Comparison of ENCODE assay signal across 10 mouse cellular contexts in genomic region chr17:13744824-13745223, GRCm38 (mm10). TPM values are rescaled to one million over a fixed set of nuclear protein-coding genes. Genes with fewer than 3 reads are reported as not detected.
A peak's percentile ranks its signal among the peaks of the same experiment; 100 is the strongest.
DNase-seq lines count a peak whose midpoint lies in the region; ATAC-seq and TF ChIP-seq lines count a peak whose summit lies in the region.
"Had no signal": no experiment of that assay in that cellular context is flagged by ENCODE, and none has a peak within 500 bp of the region (broad histone marks: within the 10 kb centered on the region; RNA-seq: fewer than 3 reads in every experiment).

No protein-coding gene starts in this region.

- 0 out of 2 replicates have a peak, but pooled peaks have one; percentile 6 for ATAC-seq in hindbrain, embryonic 11.5 days (ENCODE audit: low FRiP score)
- no peak for ATAC-seq in heart, embryonic 15.5 days (replicated peaks; ENCODE audit: insufficient number of reproducible peaks, insufficient read depth, low FRiP score, low read depth)

- no peaks in the 10 kb centered on the region for H3K9me3 ChIP-seq in hindbrain, embryonic 11.5 days (ENCODE audit: control insufficient read depth, low read length)
- no peaks in the 10 kb centered on the region for H3K9me3 ChIP-seq in hindbrain, embryonic 10.5 days
- H3K9me3 ChIP-seq in heart, embryonic 15.5 days (replicated peaks), result no peaks in the 10 kb centered on the region

- H3K27ac ChIP-seq in hindbrain, embryonic 11.5 days (ENCODE audit: low read depth, low read length), result no peak overlapping the region
- H3K27ac ChIP-seq in hindbrain, embryonic 10.5 days, result no peak overlapping the region
- peak overlapping the region; percentile 34; the same call in 1 of the 2 replicates for H3K27ac ChIP-seq in heart, embryonic 15.5 days

- H3K4me1 ChIP-seq in hindbrain, embryonic 11.5 days (replicated peaks; ENCODE audit: control insufficient read depth, insufficient read depth, low read length), result no peaks in the 10 kb centered on the region
- H3K4me1 ChIP-seq in hindbrain, embryonic 10.5 days (replicated peaks), result peaks cover 25% of the 10 kb centered on the region
- peaks cover 52% of the 10 kb centered on the region for H3K4me1 ChIP-seq in heart, embryonic 15.5 days (replicated peaks)

- 67% methylated on average over 4 of the region's 4 CpGs for WGBS in hindbrain, embryonic 11.5 days
- 83% methylated on average over 4 of the region's 4 CpGs for WGBS in hindbrain, embryonic 10.5 days
- 18% methylated on average over 4 of the region's 4 CpGs for WGBS in heart, embryonic 15.5 days

- no peak for TF ChIP-seq POLR2A in brain, embryonic 14.5 days (IDR thresholded peaks at IDR 0.05; ENCODE audit: borderline replicate concordance, extremely low read depth, insufficient read depth, insufficient read length, poor library complexity, severe bottlenecking)

- no peak for TF ChIP-seq CTCF in brain, embryonic 14.5 days (IDR thresholded peaks at IDR 0.05; ENCODE audit: borderline replicate concordance, extremely low read depth, insufficient read depth, insufficient read length)

- H3K4me2 ChIP-seq in hindbrain, embryonic 11.5 days (replicated peaks; ENCODE audit: low read depth, low read length), result no peak overlapping the region
- H3K4me2 ChIP-seq in heart, embryonic 15.5 days, result no peak overlapping the region

- no peak for DNase-seq in hindbrain, embryonic 11.5 days (ENCODE audit: low spot score)
- no peak for DNase-seq in hindbrain, embryonic 10.5 days (ENCODE audit: low spot score)
- peak; percentile 83 for DNase-seq in brain, embryonic 14.5 days (ENCODE audit: low read depth)
- peak; percentile 93 for DNase-seq in kidney, postnatal 14 days
- no peak for DNase-seq in left cerebral cortex, adult 8-10 months (ENCODE audit: low spot score in 2 of 2)
- DNase-seq in thymus, postnatal 36 days, result no peak
- DNase-seq in spleen, postnatal 36 days (ENCODE audit: low spot score in 2 of 2), result no peak

- no peaks in the 10 kb centered on the region for H3K27me3 ChIP-seq in hindbrain, embryonic 11.5 days (ENCODE audit: control insufficient read depth, insufficient read depth, low read length)
- no peaks in the 10 kb centered on the region for H3K27me3 ChIP-seq in hindbrain, embryonic 10.5 days (ENCODE audit: insufficient read depth, poor library complexity, severe bottlenecking)
- no peaks in the 10 kb centered on the region for H3K27me3 ChIP-seq in heart, embryonic 15.5 days

- H3K4me3 ChIP-seq in hindbrain, embryonic 11.5 days (ENCODE audit: low read depth, low read length), result no peak overlapping the region
- no peak overlapping the region for H3K4me3 ChIP-seq in hindbrain, embryonic 10.5 days
- H3K4me3 ChIP-seq in heart, embryonic 15.5 days, result no peak overlapping the region
- H3K4me3 ChIP-seq: myocyte had no signal

- H3K36me3 ChIP-seq in hindbrain, embryonic 11.5 days (ENCODE audit: control insufficient read depth, insufficient read depth, low read length), result no peaks in the 10 kb centered on the region
- H3K36me3 ChIP-seq in hindbrain, embryonic 10.5 days, result no peaks in the 10 kb centered on the region
- no peaks in the 10 kb centered on the region for H3K36me3 ChIP-seq in heart, embryonic 15.5 days
- H3K36me3 ChIP-seq: G1E had no signal

- H3K9ac ChIP-seq in hindbrain, embryonic 11.5 days (ENCODE audit: low read depth, low read length), result no peak overlapping the region
- no peak overlapping the region for H3K9ac ChIP-seq in heart, embryonic 15.5 days

RNA-seq across cellular contexts. Expression of gene Afdn, which starts 15.5 kb away (rescaled TPM):
- polyA plus RNA-seq in hindbrain, embryonic 11.5 days (2014; fragmentation: Nextera tagmentation; extraction: Ambion mirVana), result 108 and 123 TPM in 2 replicates
- 71.0 and 72.2 TPM in 2 replicates for polyA plus RNA-seq in hindbrain, embryonic 10.5 days (2016; fragmentation: Nextera tagmentation; extraction: Ambion mirVana)
- polyA plus RNA-seq in brain, embryonic 14.5 days (2012; rRNA removed), result 103 and 138 TPM in 2 replicates
- polyA plus RNA-seq in heart, embryonic 15.5 days (2015; fragmentation: Nextera tagmentation; extraction: Ambion mirVana), result 54.1 and 68.7 TPM in 2 replicates
- 100 to 1,000 TPM in 3 of 4 experiments, 10 to 100 TPM in 1; 99.9 to 115 (median 109) TPM for total RNA-seq in left cerebral cortex, adult 8-10 months (2022)

RNA-seq across cellular contexts. Expression of gene Tcte2, which starts 16.8 kb away (rescaled TPM):
- polyA plus RNA-seq in hindbrain, embryonic 11.5 days (2014; fragmentation: Nextera tagmentation; extraction: Ambion mirVana), result 9.1 and 16.8 TPM in 2 replicates
- polyA plus RNA-seq in hindbrain, embryonic 10.5 days (2016; fragmentation: Nextera tagmentation; extraction: Ambion mirVana), result 4.4 and 7.5 TPM in 2 replicates
- polyA plus RNA-seq in brain, embryonic 14.5 days (2012; rRNA removed), result 15.3 and 18.4 TPM in 2 replicates
- polyA plus RNA-seq in heart, embryonic 15.5 days (2015; fragmentation: Nextera tagmentation; extraction: Ambion mirVana), result 3.7 and 4.2 TPM in 2 replicates
- 10 to 100 TPM; 17.3 to 21.4 (median 19.7) TPM for total RNA-seq in left cerebral cortex, adult 8-10 months (2022)
- polyA plus RNA-seq: G1E had no signal

Comparison
In these comparisons a context has a peak if more than half of its experiments do, and no peak if none do; other contexts are left out.
1. DNase-seq: peak in brain, embryonic 14.5 days (single experiment) and kidney, postnatal 14 days (single experiment); none in hindbrain, embryonic 11.5 days (single experiment), hindbrain, embryonic 10.5 days (single experiment), left cerebral cortex, adult 8-10 months (0 of 2), thymus, postnatal 36 days (0 of 2) and spleen, postnatal 36 days (0 of 2).